Mouse (Mus musculus) urinary bladder, adult 18-20 months (tissue): ENCODE data around the gene Il17rc.

Experiments
- DNase-seq, 2 experiments: peaks; one replicate each; pipeline ENCODE4 v3.0.0; 2022; ENCODE audit warnings: low spot score in 2 of 2, mixed read lengths in 2 of 2

Gene Il17rc

DNA sequence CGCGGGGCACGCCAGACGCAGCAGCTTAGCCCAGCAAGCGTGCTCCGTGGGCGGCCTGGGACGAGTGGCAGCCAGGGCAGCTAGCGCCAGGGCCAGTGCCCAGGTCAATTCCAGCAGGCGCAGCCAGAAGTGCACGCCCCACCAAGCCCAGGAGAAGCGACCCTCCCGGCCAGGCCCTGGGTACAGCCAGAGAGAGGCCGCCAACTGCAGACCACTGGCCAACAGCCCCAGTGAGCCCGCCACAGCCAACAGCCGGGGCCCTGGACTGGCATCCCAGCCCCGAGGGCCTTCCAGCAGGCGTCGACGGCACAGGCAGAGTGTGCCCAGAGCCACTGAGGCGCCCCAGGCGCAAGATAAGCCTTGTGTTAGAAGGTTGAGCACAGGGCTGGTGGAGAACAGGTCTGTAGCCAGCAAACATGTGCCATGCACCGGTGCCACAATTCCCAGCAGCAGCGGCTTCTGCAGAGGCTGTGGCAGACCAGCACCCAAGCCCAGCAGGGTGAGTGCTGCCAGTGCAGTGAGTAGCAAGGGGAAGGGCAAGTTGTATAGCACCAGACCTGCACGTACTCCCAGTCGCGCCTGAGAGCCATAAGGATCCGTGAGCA is 23.9 kb downstream of the Il17rc start:
- no peak for DNase-seq

DNA sequence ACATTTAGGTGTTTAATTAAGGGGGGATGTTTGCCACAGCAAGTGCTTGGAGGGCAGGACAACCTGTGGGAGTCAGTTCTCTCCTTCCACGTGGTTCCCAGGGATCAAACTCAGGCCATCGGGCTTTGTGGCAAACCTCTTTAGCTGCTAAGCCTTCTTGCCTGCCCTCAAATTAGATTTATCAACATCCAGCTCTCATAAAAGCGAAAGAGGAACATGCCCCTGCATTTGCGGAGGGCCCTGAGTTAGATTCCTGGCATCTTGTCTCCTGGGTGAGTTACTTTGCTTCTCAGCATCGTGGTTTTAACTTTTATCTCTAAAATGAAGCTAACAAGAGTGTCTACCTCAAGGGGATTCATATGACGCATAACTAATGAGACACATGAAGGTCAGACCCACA is 28.1 kb downstream of the Il17rc start:
- no peak for DNase-seq

DNA sequence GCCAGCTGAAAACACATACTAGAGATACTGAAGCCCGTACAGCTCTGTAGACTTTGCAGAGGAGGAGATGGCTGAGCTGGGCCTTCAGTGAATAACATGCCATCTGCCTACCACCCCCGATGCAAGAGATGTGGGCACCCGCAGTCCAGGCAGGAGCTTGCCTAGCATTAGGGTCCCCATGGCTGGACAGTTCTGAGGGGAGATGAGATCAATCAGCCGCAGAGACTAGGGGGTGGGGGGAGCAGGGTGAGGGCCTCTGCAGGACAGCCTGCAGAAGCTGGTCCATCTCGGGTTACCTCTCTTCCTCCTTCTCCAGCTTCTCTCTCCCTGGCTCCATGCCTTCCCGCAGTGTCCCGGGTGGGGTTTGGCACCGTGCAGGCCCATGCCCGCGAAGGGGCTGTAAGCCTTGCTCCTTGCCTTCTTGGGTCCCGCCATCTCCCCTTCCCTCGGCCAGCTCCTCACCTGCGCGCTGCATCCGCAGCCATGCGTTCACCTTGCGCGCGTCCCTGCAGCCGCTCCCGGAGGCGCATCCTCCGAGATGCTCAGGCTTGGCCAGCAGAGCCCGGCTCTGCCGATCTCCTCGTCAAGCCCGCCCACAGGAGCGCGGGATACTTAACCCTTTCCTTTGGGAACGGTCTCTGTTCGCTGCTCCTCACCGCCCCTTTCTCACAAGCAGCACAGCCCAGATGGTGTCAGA is 30.3 kb downstream of the Il17rc start, which contains the start of gene Prrt3:
Gene Prrt3 (minus strand): TSS at position 544 of the 697 bp plus-strand sequence.
- DNase-seq, result no peak

DNA sequence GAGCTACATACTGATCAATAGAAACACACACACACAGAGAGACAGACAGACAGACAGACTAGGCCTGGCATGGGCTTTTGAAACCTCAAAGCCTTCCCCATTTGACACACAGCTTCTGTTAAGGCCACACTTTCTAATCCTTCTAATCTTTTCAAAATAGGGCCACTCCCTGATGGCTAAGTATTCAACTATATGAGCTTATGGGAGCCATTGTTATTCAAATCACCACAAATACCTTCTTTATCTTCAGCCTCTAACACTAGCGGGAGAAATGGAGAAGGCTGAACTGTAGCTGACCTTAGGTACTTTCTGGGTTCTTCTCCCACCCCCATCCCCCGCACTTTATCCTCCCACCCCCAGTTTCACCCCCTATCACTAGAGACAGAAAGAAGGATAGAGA is 31.6 kb downstream of the Il17rc start:
- DNase-seq, result no peak

DNA sequence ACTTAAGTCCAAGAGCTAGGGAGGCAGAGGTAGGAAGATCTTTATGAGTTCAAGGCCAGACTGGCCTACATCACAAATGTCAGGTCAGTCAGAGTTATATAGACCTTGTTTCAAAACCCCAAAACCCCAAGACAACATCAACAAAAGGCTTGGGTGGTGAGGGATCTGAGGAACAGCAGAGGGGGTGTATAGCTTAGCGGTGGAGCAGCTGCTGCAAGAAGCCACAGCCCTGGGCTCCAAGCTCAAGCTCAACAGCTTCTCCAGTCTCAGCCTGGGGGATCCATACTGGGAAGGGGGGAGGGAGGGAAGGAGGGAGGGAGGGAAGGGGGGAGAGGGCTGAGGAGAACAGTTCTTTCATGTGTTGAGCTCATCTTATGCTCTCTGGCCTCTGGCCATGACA is 34.5 kb downstream of the Il17rc start:
- no peak for DNase-seq

DNA sequence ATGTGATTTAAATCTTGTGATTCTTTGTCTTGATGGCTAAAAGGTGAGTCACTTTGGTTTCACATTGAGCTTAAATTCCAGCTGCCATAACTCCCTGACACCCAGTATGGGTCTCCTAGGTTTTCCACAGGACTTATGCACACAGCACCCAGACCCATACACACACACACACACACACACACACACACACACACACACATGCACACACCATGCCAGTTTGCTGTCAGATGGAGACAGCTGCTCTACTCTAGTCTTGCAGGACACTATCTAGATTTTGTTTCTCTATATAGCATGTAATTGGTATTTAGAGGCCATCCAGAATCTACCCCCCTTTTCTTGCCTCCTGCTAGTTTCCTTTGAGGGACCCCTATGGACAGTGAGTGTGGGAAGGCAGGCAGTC is 35.9 kb downstream of the Il17rc start:
- no peak for DNase-seq

DNA sequence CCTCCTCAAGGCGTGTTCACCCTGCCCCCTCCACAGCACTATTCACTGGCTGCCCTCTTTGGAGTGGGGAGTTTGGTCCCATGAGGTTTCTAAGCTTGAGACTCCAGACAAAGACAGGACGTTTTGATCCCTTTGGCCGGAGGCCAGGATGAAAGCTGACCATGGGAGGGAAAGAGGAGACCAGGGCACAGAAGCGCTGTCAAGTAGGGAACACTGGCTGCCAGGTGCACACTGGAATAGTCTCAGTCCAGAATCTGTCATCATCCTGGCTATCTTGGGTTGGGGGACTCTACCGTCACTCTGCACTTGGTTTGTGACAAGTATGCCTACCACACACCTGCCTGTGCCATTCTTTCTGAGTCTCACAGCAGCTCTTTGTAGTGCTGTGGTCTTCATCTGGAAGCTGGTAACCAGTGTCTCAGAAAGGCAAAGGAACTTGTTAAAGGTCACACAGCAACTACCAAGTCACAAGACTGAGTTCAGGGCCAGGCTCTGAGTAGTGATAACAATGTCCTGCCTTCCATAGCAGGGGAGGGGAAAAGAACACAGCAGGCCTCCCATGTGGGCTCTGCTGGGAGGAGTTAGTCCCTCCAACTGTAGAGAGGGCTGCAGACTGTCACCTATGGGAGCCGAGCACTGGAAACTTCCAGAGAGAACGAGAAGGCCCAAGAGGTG is 37.2 kb downstream of the Il17rc start:
- no peak for DNase-seq

DNA sequence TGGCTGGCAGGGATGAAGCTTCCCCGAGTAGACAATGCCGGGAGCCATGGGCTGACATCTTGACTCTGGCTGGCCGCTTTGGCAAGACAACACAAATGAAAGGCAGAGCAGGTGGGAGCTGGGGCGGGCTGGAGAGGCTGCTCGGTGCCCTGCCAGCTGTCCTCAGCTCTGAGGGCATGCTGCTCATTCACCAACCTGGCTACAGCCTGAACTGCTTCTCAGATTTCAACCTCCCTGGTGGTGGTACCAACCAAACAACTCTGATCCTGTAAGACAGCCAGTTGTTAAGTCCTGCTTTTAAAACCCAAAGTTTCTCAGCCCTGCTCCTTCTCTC is 37.7 kb downstream of the Il17rc start:
- no peak for DNase-seq

DNA sequence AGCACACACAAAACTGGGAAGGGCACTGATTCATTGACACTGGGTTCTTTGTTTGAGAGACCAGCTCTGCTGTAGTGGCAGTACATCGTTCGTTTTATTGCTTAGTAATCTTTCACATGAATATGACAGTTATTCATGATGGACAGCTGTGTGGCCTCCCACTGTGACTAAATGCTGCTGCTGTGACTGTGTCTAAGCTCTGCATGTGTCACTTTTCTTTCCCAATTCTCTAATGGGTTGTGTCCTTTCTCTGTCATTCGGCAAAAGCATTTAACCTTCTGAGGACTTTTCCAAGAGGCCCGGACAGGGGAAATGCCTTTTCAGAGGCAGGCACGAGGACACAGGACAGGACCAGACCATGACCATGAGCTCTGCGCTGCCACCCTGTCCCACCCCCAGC is 42.7 kb downstream of the Il17rc start:
- no peak for DNase-seq

DNA sequence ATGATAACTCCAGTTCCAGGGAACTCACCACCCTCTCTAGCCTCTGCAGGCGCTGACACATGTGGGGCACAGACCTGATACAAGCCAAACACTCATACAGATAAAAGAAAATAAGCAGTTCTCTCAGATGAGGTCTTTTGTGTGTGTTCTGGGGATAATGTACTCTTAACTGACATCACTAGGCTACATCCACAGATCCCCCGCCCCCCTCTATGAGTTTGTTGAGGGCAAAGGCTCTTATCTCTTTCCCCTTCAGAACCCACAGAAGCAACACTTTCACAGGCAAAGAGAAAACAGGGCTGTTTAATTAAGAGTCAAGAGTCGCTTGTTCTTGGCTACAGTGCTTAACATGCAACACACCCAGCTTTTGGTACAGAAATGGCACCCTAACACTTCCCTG is 43.4 kb downstream of the Il17rc start:
- no peak for DNase-seq

DNA sequence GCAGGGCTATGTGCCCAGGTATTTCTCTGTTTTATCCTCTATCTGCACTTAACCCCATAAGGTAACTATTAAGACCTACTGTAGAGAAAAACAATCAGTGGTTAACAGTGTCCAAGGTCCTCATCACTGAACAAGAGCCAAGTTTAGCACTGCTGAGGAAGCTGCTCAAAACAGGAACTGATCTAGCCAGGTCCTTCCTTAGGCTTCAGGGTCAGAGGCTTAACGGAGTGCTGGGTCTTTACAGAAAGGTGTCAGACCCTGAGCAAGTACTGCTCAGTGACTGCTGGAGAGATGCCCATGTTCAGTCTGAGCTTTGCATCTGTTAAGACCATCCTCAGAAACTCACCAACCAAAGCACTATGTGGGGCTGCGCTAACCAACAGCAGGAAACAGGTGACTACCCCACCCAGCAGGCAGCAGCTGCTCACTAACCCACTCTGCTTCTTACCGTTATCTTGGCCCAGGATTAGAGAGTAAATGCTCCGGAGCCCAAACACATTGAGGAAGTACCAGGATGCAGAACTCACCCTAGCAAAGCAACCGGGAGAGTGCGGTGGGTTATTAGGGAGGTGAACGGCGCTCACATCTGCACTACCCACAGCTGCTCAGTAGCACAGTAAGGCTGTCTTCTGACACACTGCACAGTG is 46.3 kb downstream of the Il17rc start:
- no peak for DNase-seq

DNA sequence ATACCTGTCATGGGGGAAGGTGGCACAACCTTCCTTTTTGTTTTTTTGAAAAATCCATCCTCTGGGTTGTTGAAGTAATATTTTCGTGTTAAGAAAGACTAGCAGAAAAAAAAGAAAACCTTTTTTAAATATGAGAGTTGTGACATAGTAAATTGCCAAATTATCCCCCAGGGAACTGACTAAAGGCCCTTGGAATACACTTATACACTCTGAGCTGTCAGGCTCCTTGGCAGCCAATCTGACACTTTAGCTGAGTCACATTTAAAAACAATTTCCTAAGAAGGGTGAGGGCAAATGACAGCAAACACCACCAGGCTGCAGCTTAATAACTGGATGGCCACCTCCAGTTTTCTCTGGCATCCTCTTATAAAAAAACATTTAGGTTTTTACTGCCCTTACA is 51.1 kb downstream of the Il17rc start:
- no peak for DNase-seq

DNA sequence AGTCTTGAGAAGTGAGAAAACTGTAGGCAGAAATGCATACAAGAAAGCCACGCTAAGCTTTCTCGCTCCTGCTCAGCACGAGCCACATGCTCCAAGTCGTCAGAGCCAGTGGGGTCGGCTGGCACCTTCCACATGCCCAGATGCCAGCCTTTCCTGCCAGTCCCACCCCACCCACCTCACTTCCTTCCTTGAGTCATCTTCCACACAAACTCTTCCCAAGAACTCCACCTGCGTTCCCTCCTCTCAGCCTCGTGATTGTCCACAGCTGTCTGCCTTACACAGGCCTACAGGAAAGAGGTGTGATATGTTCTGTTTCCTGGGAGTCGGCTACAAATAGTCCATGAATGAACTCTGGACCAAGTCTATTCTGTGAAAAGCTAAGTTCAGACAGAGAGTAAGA is 52.2 kb downstream of the Il17rc start:
- no peak for DNase-seq

DNA sequence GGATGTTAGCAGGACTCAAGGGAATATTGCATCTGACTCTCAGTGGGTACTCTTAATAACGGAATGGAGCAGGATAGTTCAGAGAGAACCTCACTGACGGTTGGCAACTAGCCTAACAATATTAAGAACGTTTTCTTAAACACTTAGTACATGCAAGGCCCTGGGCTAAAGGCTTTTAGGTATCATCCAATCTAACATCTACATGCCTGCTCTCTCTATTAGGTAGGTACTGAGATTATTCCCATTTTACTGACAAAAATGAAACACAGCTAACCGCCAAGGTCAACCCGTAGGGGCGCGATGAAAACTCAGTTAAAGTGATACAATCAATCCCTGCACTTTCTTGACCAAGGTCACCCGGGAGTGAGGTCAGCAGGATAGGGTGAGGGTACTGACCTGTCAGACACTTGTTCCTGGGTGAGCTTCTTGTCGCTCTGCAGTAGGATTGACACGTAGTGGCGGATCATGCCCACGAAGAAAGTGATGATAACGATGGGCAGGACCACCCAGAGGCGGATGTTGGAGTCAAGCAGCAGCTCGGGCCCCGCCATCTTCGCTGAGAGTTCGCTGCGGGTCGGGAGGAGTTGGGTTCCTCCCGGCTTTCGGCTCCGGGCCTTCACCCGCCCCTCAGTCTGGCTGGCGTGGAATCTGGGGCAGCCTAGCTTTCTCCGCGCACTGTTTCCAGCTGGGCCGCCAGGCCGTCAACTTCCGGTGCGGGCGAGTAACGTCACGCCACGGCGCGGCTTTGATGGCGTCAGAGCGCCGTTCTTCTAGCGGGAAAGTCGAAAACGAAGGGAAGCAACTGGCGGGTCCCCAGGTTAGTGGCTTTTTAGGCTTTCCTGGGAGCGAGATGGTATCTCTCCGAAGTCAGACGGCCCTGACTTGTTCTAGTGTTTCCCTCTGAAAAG is 60.0 kb downstream of the Il17rc start, which contains the start of the genes Emc3 and Fancd2:
Gene Emc3 (minus strand): TSS at position 721 of the 908 bp plus-strand sequence.
Gene Fancd2 (plus strand): TSS at position 751 of the 908 bp plus-strand sequence.
- DNase-seq, result peak; percentile 78 to 92

DNA sequence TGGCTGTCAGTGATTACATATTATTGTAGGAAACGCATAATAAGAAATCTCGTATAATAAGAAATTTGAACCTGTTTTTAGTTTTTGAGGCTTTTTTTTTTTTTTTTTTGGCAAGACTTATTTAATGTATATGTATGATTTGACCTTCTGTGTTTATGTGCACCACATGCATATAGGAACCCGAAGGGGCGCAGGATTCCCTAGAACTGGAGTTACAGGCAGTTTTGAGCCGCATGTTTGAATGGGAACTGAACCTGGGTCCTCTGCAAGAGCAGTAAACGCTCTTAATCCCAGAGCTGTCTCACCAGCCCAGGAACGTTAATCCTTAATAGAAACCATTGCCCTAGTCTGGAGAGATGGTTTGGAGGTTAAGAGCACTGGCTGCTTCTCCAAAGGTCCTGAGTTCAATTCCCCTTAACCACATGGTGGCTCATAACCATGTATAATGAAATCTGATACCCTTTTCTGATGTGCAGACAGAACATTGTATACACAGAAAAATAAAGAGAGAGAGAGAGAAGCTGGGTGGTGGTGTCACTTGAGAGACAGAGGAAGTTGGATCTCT is 60.7 kb downstream of the Il17rc start:
- DNase-seq, result no peak
